Mouse (Mus musculus): Measurements from ENCODE around the gene Bcl9l.
"Not testable (repeated sequence)": the region's sequence is repeated elsewhere in the genome, so short reads cannot be mapped to it uniquely, and the experiment has no call there.

Gene Bcl9l

DNA sequence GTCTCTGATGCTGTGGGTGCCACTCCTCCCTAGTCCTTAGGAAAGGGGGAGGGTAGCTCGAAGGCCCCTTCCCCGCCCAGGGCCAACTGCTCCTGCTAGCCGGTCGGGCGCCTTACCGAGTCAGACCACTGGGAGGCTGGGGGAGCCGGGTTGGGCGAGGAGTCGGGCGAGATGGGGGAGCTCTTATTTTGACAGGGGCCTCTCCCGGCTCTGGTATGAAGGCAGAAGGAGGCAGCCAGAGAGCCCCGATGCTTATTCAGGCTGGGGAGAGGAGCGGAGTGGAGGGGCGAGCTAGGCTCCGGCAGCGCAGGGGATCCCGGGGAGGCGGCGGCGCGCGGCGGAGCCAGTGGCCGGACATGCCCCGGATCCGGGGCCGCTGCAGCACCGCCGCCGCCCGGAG is at the start of gene Bcl9l:
TSS of gene Bcl9l (plus strand) at position 274 of the 400 bp plus-strand sequence.
- peak; percentile 98 for DNase-seq (ENCODE audit: low read depth, low spot score)

DNA sequence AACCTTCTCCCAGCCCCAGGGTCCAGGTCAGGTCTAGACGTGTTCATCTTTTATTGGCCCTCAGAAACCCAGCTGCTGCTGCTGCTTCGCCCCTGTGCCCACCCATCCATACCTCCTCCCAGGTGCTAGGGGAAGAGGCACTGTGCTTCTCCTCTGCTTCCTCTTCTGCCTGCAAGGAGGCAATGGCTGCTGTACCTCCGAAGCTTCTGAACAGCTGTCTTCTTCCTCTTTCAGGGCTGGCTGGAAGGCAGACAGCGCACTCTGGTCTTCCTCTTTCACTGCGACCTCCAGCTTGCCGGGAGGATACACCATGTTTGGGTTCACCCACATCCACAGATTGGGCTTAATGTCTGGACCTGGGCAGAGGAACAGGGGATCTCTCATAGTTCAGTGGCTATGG is 46.9 kb upstream of the Bcl9l start:
- DNase-seq (ENCODE audit: low read depth, low spot score) = no peak

DNA sequence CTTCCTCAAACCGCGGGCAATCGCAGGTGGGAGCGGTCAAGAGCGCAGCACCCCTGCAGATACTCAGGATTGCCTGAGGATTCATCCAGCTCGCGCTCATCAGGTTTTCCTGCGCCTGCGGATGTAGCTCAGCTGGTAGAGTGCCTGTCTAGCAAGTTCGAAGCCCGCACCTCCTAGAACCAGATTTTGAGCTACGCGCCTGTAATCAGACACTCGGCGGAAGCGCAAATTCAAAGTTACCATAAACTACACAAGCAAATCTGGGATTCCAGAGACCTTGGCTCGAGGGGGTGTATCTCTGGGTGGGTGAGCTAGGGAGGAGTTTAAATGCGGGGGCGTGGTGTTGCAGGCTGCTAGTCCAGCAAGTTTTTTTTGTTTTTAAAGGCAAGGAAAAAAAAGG is 41.7 kb upstream of the Bcl9l start, which contains the start of gene Foxr1:
TSS of gene Foxr1 (minus strand) at position 176 of the 400 bp plus-strand sequence.
- peak; percentile 84 for DNase-seq (ENCODE audit: low read depth, low spot score)

DNA sequence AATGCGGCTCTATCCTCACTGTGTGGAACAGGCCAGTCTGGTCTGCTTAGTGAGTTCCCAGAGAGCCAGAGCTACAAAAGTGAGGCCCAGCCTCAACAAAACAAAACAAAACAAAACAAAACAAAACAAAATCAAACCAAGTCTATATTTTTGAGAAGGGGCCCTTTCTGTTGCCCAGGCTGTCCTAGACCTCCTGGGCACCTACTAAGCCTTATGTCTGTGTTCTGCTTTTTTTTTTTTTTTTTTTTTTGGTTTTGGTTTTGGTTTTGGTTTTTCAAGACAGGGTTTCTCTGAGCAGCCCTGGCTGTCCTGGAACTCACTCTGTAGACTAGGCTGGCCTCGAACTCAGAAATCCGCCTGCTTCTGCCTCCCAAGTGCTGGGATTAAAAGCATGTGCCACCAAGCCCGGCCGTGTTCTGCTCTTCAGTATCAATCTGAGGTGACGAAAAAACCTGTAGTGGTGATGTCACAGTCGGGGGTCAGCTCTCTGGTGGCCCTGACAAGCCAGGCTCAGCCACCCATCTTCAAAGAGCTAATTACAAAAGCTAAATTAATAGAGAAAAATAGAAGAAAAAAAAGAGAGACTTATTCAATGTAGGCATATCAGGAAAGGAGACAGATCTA is 38.1 kb upstream of the Bcl9l start:
- not testable (repeated sequence) for DNase-seq (ENCODE audit: low read depth, low spot score)

DNA sequence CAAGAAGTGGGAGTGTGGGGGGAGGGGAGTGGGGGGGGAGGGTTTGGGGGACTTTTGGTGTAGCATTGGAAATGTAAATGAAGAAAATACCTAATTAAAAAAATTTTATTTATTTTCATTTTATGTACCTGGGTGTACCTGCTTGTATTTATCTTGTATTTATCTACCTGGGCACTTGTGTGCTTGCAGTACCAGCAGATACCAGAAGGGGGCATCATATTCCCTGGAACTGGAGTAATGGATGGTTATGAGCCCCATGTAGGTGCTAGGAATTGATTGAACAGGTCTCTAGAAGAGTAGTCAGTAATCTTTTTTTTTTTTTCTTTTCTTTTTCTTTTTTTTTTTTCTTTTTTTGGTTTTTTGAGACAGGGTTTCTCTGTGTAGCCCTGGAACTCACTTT is 32.2 kb upstream of the Bcl9l start:
- peak; percentile 77 for DNase-seq (ENCODE audit: low read depth, low spot score)

DNA sequence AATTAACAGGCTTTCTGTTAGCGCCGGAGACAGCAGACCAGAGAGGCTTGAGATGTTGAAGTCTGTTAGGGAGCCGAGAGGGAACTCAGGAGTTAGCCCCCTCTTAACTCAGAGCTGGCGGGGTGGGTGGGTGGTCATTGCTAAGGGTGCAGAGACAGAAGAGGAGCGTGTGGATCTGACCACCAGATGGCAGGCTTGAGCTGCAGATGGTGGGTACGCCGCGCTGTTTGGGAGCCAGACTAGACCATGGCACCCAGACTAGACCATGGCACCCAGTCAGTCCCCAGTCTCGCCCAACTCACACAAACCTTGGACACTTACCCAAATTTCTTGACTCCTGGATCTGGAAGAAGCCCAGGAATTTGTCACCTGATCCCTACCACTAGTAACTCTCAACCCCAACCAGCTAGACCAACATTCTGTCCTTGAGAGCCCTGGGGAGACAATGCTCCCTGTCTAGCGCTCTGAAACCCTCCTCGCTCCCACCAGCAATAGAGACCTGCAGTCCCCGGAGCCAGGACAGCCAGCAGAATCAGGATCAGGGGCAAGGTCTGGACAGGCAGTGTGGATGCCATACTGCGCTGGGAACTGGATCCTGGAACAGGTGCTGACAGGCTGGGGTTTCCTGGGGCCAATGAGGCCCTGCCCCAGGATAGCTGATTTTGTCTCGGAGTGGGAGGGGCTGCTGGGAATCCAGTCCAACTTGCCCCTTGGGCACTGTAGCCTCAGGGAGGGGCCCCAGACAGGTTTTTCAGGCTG is 28.3 kb upstream of the Bcl9l start:
- DNase-seq (ENCODE audit: low read depth, low spot score) = peak; percentile 93

DNA sequence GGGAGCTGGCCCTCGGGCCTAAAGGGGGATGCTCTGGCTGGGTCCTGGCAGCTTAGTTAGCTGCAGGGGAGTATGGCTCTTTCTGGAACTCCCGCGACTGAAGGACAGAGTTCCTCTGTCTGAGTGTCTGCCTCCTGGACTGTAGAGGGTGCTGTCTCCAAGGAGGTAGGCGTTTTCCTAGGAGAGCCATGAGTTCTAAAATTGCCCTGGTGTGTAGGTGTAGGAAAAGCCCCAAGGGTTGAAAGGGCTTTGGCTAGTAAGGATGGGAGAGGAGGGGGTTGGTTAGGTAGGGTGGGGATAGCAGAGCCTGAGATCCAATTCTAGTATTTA is 27.8 kb upstream of the Bcl9l start, which contains the start of gene Upk2:
TSS of gene Upk2 (minus strand) at position 86 of the 330 bp plus-strand sequence.
- DNase-seq (ENCODE audit: low read depth, low spot score) = peak; percentile 73

- peak; percentile 76 for DNase-seq (ENCODE audit: low read depth, low spot score)
Measured at GRCm38 (mm10) chr9:44457035-44457742, 25.4 kb upstream of the Bcl9l start.

GRCm38 (mm10) chr9:44461950-44462349 is 20.7 kb upstream of the Bcl9l start:
- DNase-seq (ENCODE audit: low read depth, low spot score) = no peak

DNA sequence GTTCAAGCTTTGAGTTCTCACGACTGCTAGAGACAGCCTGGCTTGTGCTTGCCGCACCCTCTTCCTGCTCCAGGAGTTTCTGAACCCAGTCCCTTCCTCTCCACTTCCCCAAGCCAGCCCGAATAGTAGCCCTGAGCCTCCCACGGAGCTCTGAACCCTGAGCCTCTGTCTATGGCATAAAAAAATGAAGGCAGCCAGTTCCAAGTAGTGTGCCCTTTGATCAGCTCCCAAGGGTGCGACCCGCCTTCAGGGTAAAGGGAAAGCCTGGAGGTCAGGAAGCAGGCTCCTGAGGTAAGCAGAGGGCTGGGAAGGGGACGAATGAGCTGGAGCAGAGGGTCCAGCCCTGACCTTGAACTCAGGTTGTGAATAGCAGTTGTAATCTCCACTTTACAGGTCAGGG is 14.4 kb upstream of the Bcl9l start:
- no peak for DNase-seq (ENCODE audit: low read depth, low spot score)

DNA sequence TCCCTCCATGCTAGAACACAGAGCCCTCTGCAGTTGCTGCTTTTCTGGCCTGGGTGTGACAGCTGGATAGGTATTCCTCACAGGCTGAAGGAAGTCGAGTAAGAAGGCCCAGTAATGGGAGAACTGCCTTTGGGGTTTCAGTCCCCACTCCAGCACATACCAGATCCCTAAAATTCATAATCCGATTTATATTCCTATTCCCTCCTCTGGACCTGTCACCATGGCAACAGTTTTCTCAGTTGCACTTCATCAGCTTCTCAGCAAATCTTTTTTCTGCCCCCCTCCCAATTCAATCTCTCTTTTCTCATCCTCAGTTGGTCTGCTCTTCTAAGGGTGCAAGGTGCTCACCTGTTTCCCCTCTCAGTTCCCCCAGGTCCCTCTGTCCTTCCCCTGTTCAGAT is 13.8 kb upstream of the Bcl9l start:
- DNase-seq (ENCODE audit: low read depth, low spot score) = no peak

DNA sequence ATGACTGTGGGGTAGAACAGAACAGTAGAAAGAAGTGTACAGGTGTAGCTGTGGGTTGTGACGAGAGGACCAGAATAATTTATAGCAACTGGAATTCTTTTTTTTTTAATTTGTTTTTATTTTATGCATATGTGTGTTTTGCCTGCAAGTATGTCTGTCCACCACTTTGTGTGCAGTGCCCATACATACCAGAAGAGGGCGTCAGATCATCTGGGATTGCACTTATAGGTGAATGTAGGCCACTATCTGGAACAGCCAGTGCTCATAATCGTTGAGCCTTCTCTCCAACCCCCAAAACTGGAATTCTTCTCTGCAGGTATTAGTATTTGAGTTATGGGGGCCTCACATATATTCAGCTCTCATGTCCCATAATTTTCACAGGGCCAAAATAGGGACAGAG is 9.4 kb upstream of the Bcl9l start:
- DNase-seq (ENCODE audit: low read depth, low spot score) = no peak

- no peak for DNase-seq (ENCODE audit: low read depth, low spot score)
Measured at GRCm38 (mm10) chr9:44474327-44474726, 8.3 kb upstream of the Bcl9l start.

DNA sequence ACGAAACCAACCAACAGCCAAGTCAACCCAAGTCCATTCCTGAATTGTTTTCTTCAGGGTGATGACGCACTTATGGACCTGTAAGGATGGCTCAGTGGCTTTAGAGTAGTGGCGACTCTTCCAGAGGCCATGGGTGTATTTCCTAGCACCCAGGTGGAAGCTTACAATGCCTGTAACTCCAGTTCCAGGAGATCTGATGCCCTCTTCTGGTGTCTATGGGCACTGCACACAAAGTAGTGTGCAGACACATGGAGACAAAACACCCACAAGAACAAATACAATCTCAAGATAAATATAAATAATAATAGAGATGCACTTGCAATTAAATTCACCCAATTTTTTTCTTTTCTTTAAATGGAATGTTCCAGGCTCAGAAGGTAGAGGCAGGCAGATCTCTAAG is 6.7 kb upstream of the Bcl9l start:
- peak; percentile 75 for DNase-seq (ENCODE audit: low read depth, low spot score)

DNA sequence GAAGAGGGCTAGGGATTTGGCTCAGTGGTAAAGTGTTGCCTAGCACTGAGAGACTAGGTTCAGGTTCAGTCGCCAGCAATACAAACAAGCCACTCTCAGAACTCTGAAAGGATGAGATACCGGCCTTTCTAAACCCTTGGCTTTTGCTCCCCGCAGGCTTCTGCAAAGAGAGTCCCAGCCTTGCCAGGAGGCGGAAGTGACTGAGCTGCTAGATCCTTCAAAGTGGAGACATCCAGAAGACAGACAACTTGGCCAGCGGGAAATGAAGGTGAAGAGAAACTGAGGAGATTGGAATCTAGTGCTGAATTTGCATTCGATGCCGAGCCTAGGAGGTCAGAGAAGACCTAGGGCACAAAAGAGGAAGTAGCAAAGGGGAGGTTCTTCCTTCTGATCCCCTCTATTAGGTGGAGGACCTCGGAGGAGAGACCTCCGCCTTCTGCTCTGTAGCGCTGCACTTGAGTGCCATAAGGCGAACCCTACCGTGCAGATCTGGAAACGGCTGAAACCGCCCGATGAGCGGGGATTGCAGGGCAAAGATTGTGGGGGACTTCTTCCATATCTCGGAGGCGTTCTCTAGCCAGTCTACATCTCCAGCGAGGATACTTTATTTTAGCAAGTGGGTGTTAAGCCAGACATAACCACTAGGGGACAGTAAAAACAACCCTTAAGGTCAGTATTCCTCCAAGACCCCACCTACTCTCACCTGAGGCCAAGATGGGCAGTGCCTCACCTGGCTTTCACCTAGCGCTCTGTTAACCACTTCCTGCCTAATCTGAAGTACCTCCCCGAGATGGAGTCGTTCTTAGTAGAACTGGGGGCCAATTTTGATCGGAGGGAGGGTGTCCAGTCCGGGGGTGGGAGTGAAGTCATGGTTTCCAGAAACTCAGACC is 5.0 kb upstream of the Bcl9l start:
- DNase-seq (ENCODE audit: low read depth, low spot score) = peak; percentile 80

GRCm38 (mm10) chr9:44478229-44478921 is 4.2 kb upstream of the Bcl9l start:
- DNase-seq (ENCODE audit: low read depth, low spot score) = peak; percentile 87

GRCm38 (mm10) chr9:44478959-44479605 is 3.5 kb upstream of the Bcl9l start:
- DNase-seq (ENCODE audit: low read depth, low spot score) = peak; percentile 86

DNA sequence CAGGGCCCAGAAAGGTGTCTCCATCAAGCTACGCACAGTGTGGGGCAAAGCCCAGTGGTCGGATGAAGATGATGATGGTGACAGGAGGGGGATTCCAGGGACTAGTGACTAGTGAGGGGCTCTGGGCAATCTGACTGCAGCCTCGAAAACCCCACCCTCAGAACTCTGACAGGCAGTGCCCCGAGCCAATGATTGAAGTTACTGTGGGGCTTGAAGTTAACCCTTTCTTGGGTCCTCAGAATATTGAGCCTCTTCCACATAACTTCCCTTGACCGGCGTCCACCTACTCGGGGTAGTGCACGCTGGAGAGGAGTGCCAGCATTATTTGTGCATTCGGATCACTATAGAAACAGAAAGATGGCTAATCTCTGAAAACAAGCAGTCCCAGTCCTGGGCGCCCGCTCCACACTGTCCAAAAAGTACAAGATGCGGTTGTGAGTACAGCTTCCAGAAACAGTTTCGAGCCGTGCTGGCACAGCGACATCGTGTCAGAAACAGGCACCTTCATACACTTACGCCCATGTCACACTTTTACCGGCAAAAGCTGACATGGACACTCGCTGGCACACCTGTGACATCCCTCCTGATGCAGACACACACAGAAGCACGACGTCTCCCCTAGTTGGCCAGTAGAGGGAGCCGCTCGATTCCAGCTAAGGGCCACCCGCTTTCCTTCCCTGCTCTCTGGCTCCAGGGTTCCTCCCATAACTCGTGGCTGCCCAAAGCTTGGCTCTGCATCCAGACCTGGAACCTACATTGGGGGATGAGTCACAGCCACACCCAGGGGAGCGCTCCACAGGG is 2.8 kb upstream of the Bcl9l start:
- peak; percentile 93 for DNase-seq (ENCODE audit: low read depth, low spot score)

DNA sequence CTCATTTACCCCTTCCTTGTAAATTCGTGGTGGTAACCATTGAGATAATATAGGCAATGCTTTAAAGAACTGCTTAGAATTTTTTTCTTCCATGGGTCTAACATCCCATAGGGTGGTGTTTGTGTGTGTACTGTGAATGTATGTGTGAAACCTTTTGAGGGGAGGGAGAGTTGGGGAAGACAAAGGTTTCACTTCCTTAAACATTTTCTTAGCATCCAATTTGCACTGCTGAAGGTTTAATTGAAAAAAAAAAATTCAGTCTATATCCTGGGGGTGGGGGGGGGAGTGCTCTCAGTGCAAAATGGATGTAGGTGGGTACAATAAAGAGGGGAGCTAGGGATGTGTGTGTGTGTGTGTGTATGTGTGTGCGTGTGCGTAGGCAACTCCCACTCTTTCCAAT is 513 bp upstream of the Bcl9l start:
- DNase-seq (ENCODE audit: low read depth, low spot score) = no peak

DNA sequence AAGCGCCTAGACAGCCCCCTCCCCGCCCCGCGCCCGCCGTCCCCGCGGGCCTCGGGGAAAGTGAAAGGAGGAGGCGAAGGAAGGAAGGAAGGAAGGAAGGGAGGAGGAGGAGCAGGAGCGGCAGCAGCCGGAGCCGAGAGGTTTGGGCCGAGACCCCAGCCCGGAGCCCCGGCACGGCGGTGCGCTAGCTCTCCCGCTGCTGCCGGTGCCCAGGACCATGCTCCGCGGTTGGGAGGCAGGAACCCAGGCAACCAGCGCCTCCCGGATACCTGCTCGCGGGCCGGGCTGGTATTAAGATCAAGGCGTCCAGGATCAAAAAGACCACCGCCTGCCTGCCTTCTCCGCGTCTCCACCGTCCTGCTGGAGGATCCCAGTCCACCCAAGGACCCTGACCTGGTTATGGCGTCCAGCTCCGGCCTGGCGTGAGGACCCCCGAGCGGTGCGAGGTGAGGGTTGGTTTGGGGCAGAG is 450 bp downstream of the Bcl9l start:
- peak; percentile 36 for DNase-seq (ENCODE audit: low read depth, low spot score)

All from ZHBTc4 (cell line).